Mouse (Mus musculus) cerebellum, adult (tissue): ENCODE results near the gene Zbtb33.
A peak's percentile ranks its signal among the peaks of the same experiment; 100 is the strongest.

Experiments used
- ATAC-seq: cut with Nextera tagmentation; 2 replicates; pipeline ENCODE4 v1.9.2; 2017; ENCODE audit warnings: mild to moderate bottlenecking, moderate library complexity, mixed read lengths; ENCODE audit not compliant: insufficient number of reproducible peaks, low FRiP score, low TSS enrichment

Gene Zbtb33

GRCm38 (mm10) chrX:38189552-38190457 is at the start of gene Zbtb33:
Gene Zbtb33, plus strand, starts transcription at chrX:38189793.
- ATAC-seq, result peak; percentile 98

- ATAC-seq, result no peak
Observed at GRCm38 (mm10) chrX:38159097-38159496, 30.5 kb upstream of the Zbtb33 start.

- ATAC-seq, result no peak
Observed at GRCm38 (mm10) chrX:38165315-38165714, 24.3 kb upstream of the Zbtb33 start.

GRCm38 (mm10) chrX:38166064-38166463 is 23.5 kb upstream of the Zbtb33 start:
- ATAC-seq, result no peak

GRCm38 (mm10) chrX:38166592-38166991 is 23.0 kb upstream of the Zbtb33 start:
- no peak for ATAC-seq

- peak; percentile 76 for ATAC-seq
Observed at GRCm38 (mm10) chrX:38179891-38180310, 9.7 kb upstream of the Zbtb33 start.

GRCm38 (mm10) chrX:38180656-38181607 is 8.7 kb upstream of the Zbtb33 start:
- peak; percentile 61 for ATAC-seq

GRCm38 (mm10) chrX:38181608-38182258 is 7.9 kb upstream of the Zbtb33 start:
- ATAC-seq, result peak; percentile 64; the same call in 1 of the 2 replicates

GRCm38 (mm10) chrX:38185520-38185919 is 4.1 kb upstream of the Zbtb33 start:
- ATAC-seq, result no peak

GRCm38 (mm10) chrX:38190458-38190764 is 818 bp downstream of the Zbtb33 start:
- ATAC-seq, result no peak

GRCm38 (mm10) chrX:38201816-38202215 is 12.2 kb downstream of the Zbtb33 start:
- ATAC-seq, result no peak

GRCm38 (mm10) chrX:38207392-38207791 is 17.8 kb downstream of the Zbtb33 start:
- ATAC-seq, result no peak

GRCm38 (mm10) chrX:38216986-38217675 is 27.5 kb downstream of the Zbtb33 start:
- ATAC-seq, result no peak

- ATAC-seq, result no peak
Observed at GRCm38 (mm10) chrX:38217676-38217991, 28.0 kb downstream of the Zbtb33 start.

GRCm38 (mm10) chrX:38222757-38223156 is 33.2 kb downstream of the Zbtb33 start:
- no peak for ATAC-seq

GRCm38 (mm10) chrX:38229888-38230287 is 40.3 kb downstream of the Zbtb33 start:
- ATAC-seq, result no peak

GRCm38 (mm10) chrX:38237731-38238130 is 48.1 kb downstream of the Zbtb33 start:
- ATAC-seq, result no peak
